Mouse (Mus musculus): ENCODE data around the gene Igf1.

DNA sequence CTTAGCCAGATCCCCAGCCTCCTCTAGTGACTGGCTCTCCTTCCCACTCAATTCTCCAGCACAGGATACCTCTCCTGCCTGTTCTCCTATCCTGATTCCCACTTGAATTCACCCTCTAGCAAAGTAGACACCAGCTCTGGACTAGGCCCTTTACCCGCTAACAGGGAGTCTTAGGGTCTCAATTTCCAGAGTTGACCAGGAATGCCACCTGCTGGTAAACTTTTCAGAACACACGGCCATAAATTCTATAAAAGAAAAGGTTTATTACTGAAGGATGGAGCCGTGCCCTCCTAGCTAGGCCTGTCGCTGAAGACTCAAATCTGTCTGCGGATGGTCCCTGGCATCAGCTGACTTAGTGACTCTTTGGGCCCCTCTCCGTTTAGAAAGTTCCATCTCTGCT is 113.5 kb downstream of the Igf1 start:
- TF ChIP-seq USF2 (IDR thresholded peaks at IDR 0.05; ENCODE audit: borderline replicate concordance in 1 of 2, insufficient read depth in 1 of 2, low read depth in 1 of 2, low read length in 2 of 2) = no peak
- TF ChIP-seq MXI1 (IDR thresholded peaks at IDR 0.05; ENCODE audit: low read depth, low read length) = no peak
- no peak for TF ChIP-seq ZMIZ1 (IDR thresholded peaks at IDR 0.05; ENCODE audit: low read depth, low read length)
- TF ChIP-seq USF1 (IDR thresholded peaks at IDR 0.05; ENCODE audit: low read depth, low read length) = no peak
